ENCODE assay signal across 8 mouse cellular contexts in the genomic region with DNA sequence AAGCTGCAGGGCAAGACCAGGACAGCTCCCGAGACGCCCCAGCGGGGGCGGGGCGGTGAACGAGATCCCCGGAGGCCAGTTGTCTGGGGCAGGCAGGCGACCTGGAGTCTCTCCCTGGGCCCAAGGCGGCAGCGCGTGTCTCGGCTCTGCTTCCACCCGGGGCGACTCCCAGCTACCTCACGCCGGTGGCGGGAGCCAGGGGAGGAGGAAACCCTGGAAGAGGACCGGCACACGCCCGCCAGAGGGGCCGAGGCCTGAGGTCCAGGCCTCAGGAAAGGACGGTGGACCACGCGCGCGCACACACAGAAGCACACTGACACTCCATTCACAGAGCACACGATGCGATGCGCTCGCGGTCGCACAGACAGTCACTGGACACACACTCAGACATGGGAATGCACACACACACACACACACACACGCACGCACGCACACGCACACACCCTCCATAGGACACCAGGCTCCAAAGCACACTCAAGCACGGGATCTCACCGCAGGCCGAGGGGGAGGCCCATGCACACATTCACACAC. TPM values are rescaled to one million over a fixed set of nuclear protein-coding genes. Genes with fewer than 3 reads are reported as not detected.
DNase-seq lines count a peak whose midpoint lies in the region; ATAC-seq lines count a peak whose summit lies in the region.

No protein-coding gene starts in this region.

- peak overlapping the region; percentile 84 for H3K9ac ChIP-seq in embryonic facial prominence, embryonic 11.5 days (replicated peaks; ENCODE audit: low read length)
- H3K9ac ChIP-seq in heart, embryonic 16.5 days (ENCODE audit: low read length): peak overlapping the region; percentile 77

- H3K4me2 ChIP-seq in embryonic facial prominence, embryonic 11.5 days (ENCODE audit: low read depth, low read length): peak overlapping the region; percentile 99
- H3K4me2 ChIP-seq in heart, embryonic 16.5 days (ENCODE audit: low read depth, low read length): peak overlapping the region; percentile 100

- H3K4me3 ChIP-seq in embryonic facial prominence, embryonic 11.5 days (ENCODE audit: low read depth, low read length): peak overlapping the region; percentile 68
- peak overlapping the region; percentile 70 for H3K4me3 ChIP-seq in heart, embryonic 16.5 days (ENCODE audit: low read length)

- ATAC-seq in embryonic facial prominence, embryonic 11.5 days (replicated peaks; ENCODE audit: insufficient number of reproducible peaks, low FRiP score, low TSS enrichment, low read depth): no peak
- no peak for ATAC-seq in heart, embryonic 16.5 days (replicated peaks; ENCODE audit: extremely low read depth, insufficient read depth, low FRiP score)

- H3K27ac ChIP-seq in embryonic facial prominence, embryonic 11.5 days (replicated peaks; ENCODE audit: low read depth, low read length): no peak overlapping the region
- no peak overlapping the region for H3K27ac ChIP-seq in heart, embryonic 16.5 days (ENCODE audit: low read length)

- no peaks in the 10 kb centered on the region for H3K9me3 ChIP-seq in embryonic facial prominence, embryonic 11.5 days (replicated peaks; ENCODE audit: control insufficient read depth, low read length)
- no peaks in the 10 kb centered on the region for H3K9me3 ChIP-seq in heart, embryonic 16.5 days (replicated peaks; ENCODE audit: control insufficient read depth, low read length)

- DNase-seq in spleen, postnatal 10 days (ENCODE audit: low spot score in 2 of 2): peak; percentile 14 to 29
- no peak for DNase-seq in spleen, postnatal 36 days (ENCODE audit: low spot score in 2 of 2)
- DNase-seq in embryonic facial prominence, embryonic 11.5 days (ENCODE audit: low spot score): peak; percentile 46
- DNase-seq in kidney, postnatal 25 days: peak; percentile 57 to 77
- peak; percentile 45 for DNase-seq in mesoderm, embryonic 11.5 days (ENCODE audit: low read depth, low spot score)
- peak; percentile 35 to 64 for DNase-seq in urinary bladder, postnatal 4 days (ENCODE audit: low spot score in 2 of 2)
- DNase-seq in spleen, adult 12 weeks (ENCODE audit: low spot score): no peak

- peaks cover 8% of the 10 kb centered on the region for H3K4me1 ChIP-seq in embryonic facial prominence, embryonic 11.5 days (ENCODE audit: control insufficient read depth, insufficient read depth, low read length)
- H3K4me1 ChIP-seq in heart, embryonic 16.5 days (ENCODE audit: control insufficient read depth, insufficient read depth, low read length): peaks cover 16% of the 10 kb centered on the region

- under 1% methylated on average over 37 of the region's 39 CpGs for WGBS in embryonic facial prominence, embryonic 11.5 days
- WGBS in heart, embryonic 16.5 days: 2% methylated on average over 39 of the region's 39 CpGs

- H3K36me3 ChIP-seq in embryonic facial prominence, embryonic 11.5 days (replicated peaks; ENCODE audit: control insufficient read depth, insufficient read depth, low read depth, low read length): no peaks in the 10 kb centered on the region
- H3K36me3 ChIP-seq in heart, embryonic 16.5 days (ENCODE audit: control insufficient read depth, insufficient read depth): no peaks in the 10 kb centered on the region

- H3K27me3 ChIP-seq in embryonic facial prominence, embryonic 11.5 days (ENCODE audit: control insufficient read depth, insufficient read depth, low read length): peaks cover 3% of the 10 kb centered on the region; the same call in 1 of the 2 replicates
- peaks cover 51% of the 10 kb centered on the region for H3K27me3 ChIP-seq in heart, embryonic 16.5 days (ENCODE audit: control insufficient read depth, insufficient read depth, low read length)

RNA-seq across cellular contexts. Expression of a gene that starts 1.7 kb away (rescaled TPM):
- polyA plus RNA-seq in embryonic facial prominence, embryonic 11.5 days (2014; fragmentation: Nextera tagmentation; extraction: Ambion mirVana): 17.2 and 19.6 TPM in 2 replicates
- polyA plus RNA-seq in heart, embryonic 16.5 days (2015; fragmentation: Nextera tagmentation; extraction: Ambion mirVana): 1.5 and 2.4 TPM in 2 replicates

RNA-seq across cellular contexts. Expression of a gene that starts 6.9 kb away (rescaled TPM):
- polyA plus RNA-seq in embryonic facial prominence, embryonic 11.5 days (2014; fragmentation: Nextera tagmentation; extraction: Ambion mirVana): 39.9 and 42.5 TPM in 2 replicates
- polyA plus RNA-seq in heart, embryonic 16.5 days (2015; fragmentation: Nextera tagmentation; extraction: Ambion mirVana): 45.6 and 48.4 TPM in 2 replicates

RNA-seq across cellular contexts. Expression of a gene that starts 37.0 kb away (rescaled TPM):
- polyA plus RNA-seq in embryonic facial prominence, embryonic 11.5 days (2014; fragmentation: Nextera tagmentation; extraction: Ambion mirVana): 119 and 131 TPM in 2 replicates
- 74.4 and 76.8 TPM in 2 replicates for polyA plus RNA-seq in heart, embryonic 16.5 days (2015; fragmentation: Nextera tagmentation; extraction: Ambion mirVana)

Comparison
In these comparisons a context has a peak if more than half of its experiments do, and no peak if none do; other contexts are left out.
1. DNase-seq: peak in spleen, postnatal 10 days (2 of 2), embryonic facial prominence, embryonic 11.5 days (single experiment), kidney, postnatal 25 days (2 of 2), mesoderm, embryonic 11.5 days (single experiment) and urinary bladder, postnatal 4 days (2 of 2); none in spleen, postnatal 36 days (0 of 2) and spleen, adult 12 weeks (single experiment).